Comparison of ENCODE assay signal across 8 mouse cellular contexts in the genomic region with DNA sequence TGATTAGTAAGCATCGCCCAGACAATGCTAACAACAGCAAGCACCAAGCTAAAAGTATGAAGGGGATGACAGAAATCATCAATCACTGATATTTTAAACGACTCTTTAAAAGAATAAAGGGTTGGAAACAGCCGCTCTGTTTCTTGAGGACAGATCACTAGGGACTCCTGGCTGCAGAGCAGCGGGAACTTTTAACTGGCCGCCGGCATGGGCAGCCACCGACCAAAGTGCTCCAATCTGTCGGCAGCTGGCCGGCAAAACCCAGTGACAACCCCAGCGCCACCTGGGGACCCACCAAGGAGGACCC. TPM values are rescaled to one million over a fixed set of nuclear protein-coding genes. Genes with fewer than 3 reads are reported as not detected.
A peak's percentile ranks its signal among the peaks of the same experiment; 100 is the strongest.
DNase-seq lines count a peak whose midpoint lies in the region; ATAC-seq and TF ChIP-seq lines count a peak whose summit lies in the region.

No protein-coding gene starts in this region.

- peak overlapping the region; percentile 57 for H3K4me3 ChIP-seq in lung, embryonic 16.5 days (ENCODE audit: low read length)
- peak overlapping the region; percentile 64 for H3K4me3 ChIP-seq in limb, embryonic 10.5 days
- H3K4me3 ChIP-seq in neural tube, embryonic 15.5 days (replicated peaks), result peak overlapping the region; percentile 63
- no peak overlapping the region for H3K4me3 ChIP-seq in thymus, adult 2 months (ENCODE audit: control insufficient read depth, insufficient read depth, low read length)

- H3K9ac ChIP-seq in lung, embryonic 16.5 days (ENCODE audit: low read length), result no peak overlapping the region
- peak overlapping the region; percentile 82; the same call in 1 of the 2 replicates for H3K9ac ChIP-seq in neural tube, embryonic 15.5 days (replicated peaks)

- no peak for TF ChIP-seq CTCF in thymus, adult 2 months (IDR thresholded peaks at IDR 0.05; ENCODE audit: borderline replicate concordance, control insufficient read depth, extremely low read depth, insufficient read depth, low read length, poor library complexity)

- ATAC-seq in lung, embryonic 16.5 days (ENCODE audit: low read depth), result no peak
- ATAC-seq in neural tube, embryonic 15.5 days (ENCODE audit: low FRiP score), result no peak

- peak; percentile 46 for DNase-seq in cerebellum, adult 11 months
- no peak for DNase-seq in cerebellum, adult 9-10 months
- DNase-seq in lung, postnatal 36 days, result no peak
- DNase-seq in limb, embryonic 10.5 days (ENCODE audit: low spot score), result no peak
- no peak for DNase-seq in urinary bladder, adult 2 months (ENCODE audit: low spot score)
- DNase-seq in thymus, adult 2 months, result no peak

- H3K9me3 ChIP-seq in lung, embryonic 16.5 days (ENCODE audit: control insufficient read depth, low read length), result no peaks in the 10 kb centered on the region
- no peaks in the 10 kb centered on the region for H3K9me3 ChIP-seq in limb, embryonic 10.5 days (replicated peaks)
- no peaks in the 10 kb centered on the region for H3K9me3 ChIP-seq in neural tube, embryonic 15.5 days (replicated peaks)

- WGBS in lung, embryonic 16.5 days, result under 1% methylated on average over 10 of the region's 10 CpGs
- WGBS in limb, embryonic 10.5 days, result under 1% methylated on average over 10 of the region's 10 CpGs
- under 1% methylated on average over 10 of the region's 10 CpGs for WGBS in neural tube, embryonic 15.5 days
- WGBS in thymus, adult 2 months, result 9% methylated on average over 10 of the region's 10 CpGs

- H3K27ac ChIP-seq in lung, embryonic 16.5 days (ENCODE audit: low read length), result no peak overlapping the region
- H3K27ac ChIP-seq in limb, embryonic 10.5 days, result no peak overlapping the region
- no peak overlapping the region for H3K27ac ChIP-seq in neural tube, embryonic 15.5 days (replicated peaks)
- no peak overlapping the region for H3K27ac ChIP-seq in thymus, adult 2 months (ENCODE audit: control insufficient read depth, insufficient read depth, low read length)

- peaks cover 11% of the 10 kb centered on the region for H3K4me1 ChIP-seq in lung, embryonic 16.5 days (replicated peaks; ENCODE audit: control insufficient read depth, insufficient read depth, low read length)
- H3K4me1 ChIP-seq in limb, embryonic 10.5 days, result peaks cover 24% of the 10 kb centered on the region
- peaks cover 36% of the 10 kb centered on the region for H3K4me1 ChIP-seq in neural tube, embryonic 15.5 days
- H3K4me1 ChIP-seq in thymus, adult 2 months (replicated peaks; ENCODE audit: control insufficient read depth, insufficient read depth, low read length), result no peaks in the 10 kb centered on the region

- H3K36me3 ChIP-seq in lung, embryonic 16.5 days (ENCODE audit: control insufficient read depth, insufficient read depth, low read length), result no peaks in the 10 kb centered on the region
- no peaks in the 10 kb centered on the region for H3K36me3 ChIP-seq in limb, embryonic 10.5 days
- no peaks in the 10 kb centered on the region for H3K36me3 ChIP-seq in neural tube, embryonic 15.5 days
- no peaks in the 10 kb centered on the region for H3K36me3 ChIP-seq in thymus, adult 2 months (ENCODE audit: control insufficient read depth, insufficient read depth, low read length)

- no peak for TF ChIP-seq POLR2A in thymus, adult 2 months (IDR thresholded peaks at IDR 0.05; ENCODE audit: control insufficient read depth, extremely low read depth, insufficient read depth, low read length, poor library complexity)

- no peak overlapping the region; the same call in 1 of the 2 replicates for H3K4me2 ChIP-seq in lung, embryonic 16.5 days (ENCODE audit: low read depth, low read length)
- peak overlapping the region; percentile 92 for H3K4me2 ChIP-seq in neural tube, embryonic 15.5 days

- peaks cover 72% of the 10 kb centered on the region for H3K27me3 ChIP-seq in lung, embryonic 16.5 days (ENCODE audit: control insufficient read depth, insufficient read depth, low read depth, low read length)
- peaks cover 84% of the 10 kb centered on the region for H3K27me3 ChIP-seq in limb, embryonic 10.5 days (ENCODE audit: low read depth, poor library complexity, severe bottlenecking)
- H3K27me3 ChIP-seq in neural tube, embryonic 15.5 days (replicated peaks), result 0 out of 2 replicates have a peak, but pooled peaks cover 11% of the 10 kb centered on the region
- H3K27me3 ChIP-seq in thymus, adult 2 months (ENCODE audit: control insufficient read depth, insufficient read depth, low read length), result peaks cover 6% of the 10 kb centered on the region; the same call in 1 of the 2 replicates

RNA-seq across cellular contexts. Expression of gene Reln, which starts 1.0 kb away (rescaled TPM):
- 0.94 and 1.8 TPM in 2 replicates for polyA plus RNA-seq in lung, embryonic 16.5 days (2015; fragmentation: Nextera tagmentation; extraction: Ambion mirVana)
- 0.71 and 1.2 TPM in 2 replicates for polyA plus RNA-seq in limb, embryonic 10.5 days (2016; fragmentation: Nextera tagmentation; extraction: Ambion mirVana)
- 49.9 and 50.0 TPM in 2 replicates for polyA plus RNA-seq in neural tube, embryonic 15.5 days (2015; fragmentation: Nextera tagmentation; extraction: Ambion mirVana)
- polyA plus RNA-seq in urinary bladder, adult 2 months (2012; rRNA removed), result 12.8 and 13.0 TPM in 2 replicates
- 0.61 and 0.92 TPM in 2 replicates for polyA plus RNA-seq in thymus, adult 2 months (2012; rRNA removed)
